Mouse (Mus musculus) small intestine, adult 2 months (tissue): ENCODE measurements around the gene Prkaca.

Source experiments
- CTCF ChIP-seq: fragments of 200-500 bp; IDR thresholded peaks from 2 replicates; pipeline ENCODE4 v1.5.1; 2012; ENCODE audit warnings: low read depth, mild to moderate bottlenecking, control low read depth, inconsistent platforms, low read length, moderate library complexity, mixed read lengths; ENCODE audit not compliant: insufficient replicate concordance, insufficient read length; ENCODE audit errors: extremely low read depth
- POLR2A ChIP-seq: fragments of 200-500 bp; IDR thresholded peaks from 2 replicates; pipeline ENCODE4 v1.6.1; 2012; ENCODE audit warnings: low read depth, mild to moderate bottlenecking, control low read depth, inconsistent platforms, low read length, moderate library complexity

DNA sequence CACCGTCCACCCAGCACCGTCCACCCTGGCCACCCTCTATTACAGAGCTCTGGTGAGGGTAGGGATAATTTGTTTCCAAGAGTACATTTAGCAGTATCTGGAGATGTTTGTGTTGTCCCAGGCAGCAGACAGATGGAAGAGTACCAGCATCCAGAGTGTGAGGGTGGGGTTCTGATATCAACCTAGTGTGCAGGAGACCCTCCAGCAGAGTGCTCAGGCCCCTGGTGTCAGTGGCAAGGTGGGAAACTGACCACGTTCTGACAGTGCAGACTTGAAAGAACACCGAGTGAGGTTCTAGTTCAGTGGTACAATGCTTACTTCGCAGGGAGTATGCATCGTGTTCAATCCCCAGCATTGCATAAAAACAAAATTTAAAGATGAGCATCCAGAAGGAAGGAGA is 1.1 kb upstream of the Prkaca start:
- TF ChIP-seq POLR2A (no peak), CTCF (no peak)
